Mouse (Mus musculus) heart, postnatal 0 days (tissue): ENCODE measurements around the gene Pygo1.

Experiments used
- CTCF ChIP-seq: IDR thresholded peaks from 2 replicates; pipeline ENCODE4 v1.5.1; 2016; ENCODE audit warnings: antibody characterized with exemption, control low read depth, low read depth
- EP300 ChIP-seq: IDR thresholded peaks from 2 replicates; pipeline ENCODE4 v1.6.1; 2016; ENCODE audit warnings: antibody characterized with exemption, low read depth

GRCm38 (mm10) chr9:72961959-72962358, 36.5 kb downstream of the Pygo1 start:
- TF ChIP-seq CTCF (no peak), EP300 (no peak)
